Mouse (Mus musculus) spleen, adult 2 months (tissue): ENCODE measurements around the gene Kng2. TPM values are rescaled to one million over a fixed set of nuclear protein-coding genes. Genes with fewer than 3 reads are reported as not detected.
"Not testable (repeated sequence)": the region's sequence is repeated elsewhere in the genome, so short reads cannot be mapped to it uniquely, and the experiment has no call there.

Experiments
- DNase-seq, 2 experiments: peaks; one replicate each; pipeline versions ENCODE4 v3.0.0 to v3.0.0-alpha.2; 2012 to 2021; ENCODE audit warnings: low spot score in 2 of 2, low read depth in 1 of 2
- H3K27ac ChIP-seq: fragments of 200-500 bp; 2 replicates; pipeline ENCODE4 v1.5.1; 2012; ENCODE audit warnings: low read length, inconsistent platforms; ENCODE audit not compliant: insufficient read depth
- H3K27me3 ChIP-seq: fragments of 200-500 bp; 2 replicates; pipeline ENCODE4 v1.6.1; 2012; ENCODE audit warnings: mild to moderate bottlenecking, moderate library complexity, low read length, inconsistent platforms; ENCODE audit not compliant: control insufficient read depth, insufficient read depth
- H3K36me3 ChIP-seq: fragments of 200-500 bp; 2 replicates; pipeline ENCODE4 v1.6.1; 2012; ENCODE audit warnings: mild to moderate bottlenecking, low read length, inconsistent platforms; ENCODE audit not compliant: control insufficient read depth, insufficient read depth
- H3K4me1 ChIP-seq: fragments of 200-500 bp; 2 replicates; pipeline ENCODE4 v1.6.1; 2011; ENCODE audit warnings: inconsistent platforms; ENCODE audit not compliant: control insufficient read depth, insufficient read depth, insufficient read length
- H3K4me3 ChIP-seq: fragments of 200-500 bp; 2 replicates; pipeline ENCODE4 v1.5.1; 2011; ENCODE audit warnings: mild to moderate bottlenecking, inconsistent platforms; ENCODE audit not compliant: insufficient read depth, insufficient read length; ENCODE audit errors: extremely low read depth
- CTCF ChIP-seq: fragments of 200-500 bp; IDR thresholded peaks from 2 replicates; pipeline ENCODE4 v1.5.1; 2011; ENCODE audit warnings: mild to moderate bottlenecking, inconsistent platforms; ENCODE audit not compliant: insufficient read depth, insufficient read length, insufficient replicate concordance; ENCODE audit errors: extremely low read depth
- POLR2A ChIP-seq: fragments of 200-500 bp; IDR thresholded peaks from 2 replicates; pipeline ENCODE4 v1.6.1; 2011; ENCODE audit warnings: low read depth, low read length, inconsistent platforms
- WGBS: fragments of 180-500 bp; shearing (Covaris S2); methylation state at CpG from one replicate; pipeline ENCODE4 v1.1.7; 2018; 5-methylcytosine and 5-hydroxymethylcytosine counted together
- polyA plus RNA-seq: library from polyadenylated mRNA; depleted of rRNA; stranded (reverse); fragments of >200 nt; gene quantifications from 2 replicates; pipeline ENCODE4 v1.2.3, GENCODE M21; 2012

Gene Kng2
- polyA plus RNA-seq, 1 experiment, result not detected

DNA sequence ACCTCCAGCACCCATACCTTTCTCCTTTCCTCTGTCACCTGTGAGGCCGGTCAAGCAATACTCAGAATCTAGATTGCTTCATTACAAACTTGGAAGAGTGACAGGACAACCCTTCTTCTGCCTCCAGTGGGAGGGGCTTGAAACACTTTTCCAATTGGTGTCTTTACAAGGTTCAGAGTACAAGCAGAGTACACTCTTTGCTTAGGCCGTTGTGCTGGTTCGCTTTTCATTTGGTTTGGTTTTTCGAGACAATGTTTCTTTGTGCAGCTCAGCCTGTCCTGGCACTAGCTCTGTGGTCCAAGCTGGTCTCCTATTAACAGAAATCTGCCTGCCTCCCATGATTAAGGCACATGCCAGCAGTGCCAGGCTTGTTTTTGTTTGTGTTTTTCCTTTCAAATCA, 10.0 kb upstream of the Kng2 start:
- no peaks in the 10 kb centered on the region for H3K4me1 ChIP-seq
- no peak overlapping the region for H3K27ac ChIP-seq
- H3K4me3 ChIP-seq, result no peak overlapping the region
- no peak for DNase-seq
- 94% methylated on average over 4 of the region's 4 CpGs for WGBS
- H3K27me3 ChIP-seq, result no peaks in the 10 kb centered on the region
- H3K36me3 ChIP-seq, result no peaks in the 10 kb centered on the region
- no peak for TF ChIP-seq POLR2A
- no peak for TF ChIP-seq CTCF

DNA sequence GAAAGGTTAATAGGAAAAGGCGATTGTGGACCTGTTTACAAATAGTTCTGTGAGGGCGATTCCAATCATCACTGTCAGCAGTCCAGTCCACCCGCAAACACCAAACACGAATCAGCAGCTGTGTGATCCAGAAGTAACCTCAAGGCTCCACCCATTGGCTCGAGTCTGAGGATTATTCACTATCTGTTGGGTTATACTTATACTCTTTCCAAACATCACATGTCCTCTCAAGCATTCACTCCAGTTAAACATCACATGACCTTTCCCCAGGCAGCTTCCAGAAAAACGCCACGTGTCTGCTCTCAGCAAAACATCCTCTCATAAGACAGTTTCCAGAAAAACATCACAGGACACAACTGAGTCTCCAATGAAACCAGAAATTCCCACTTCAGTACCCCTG, 8.5 kb upstream of the Kng2 start:
- 88% methylated on average over 7 of the region's 7 CpGs for WGBS
- Histone ChIP-seq H3K27ac (no peak overlapping the region), H3K4me3 (no peak overlapping the region), H3K4me1 (no peaks in the 10 kb centered on the region), H3K36me3 (no peaks in the 10 kb centered on the region), H3K27me3 (no peaks in the 10 kb centered on the region)
- DNase-seq, result no peak
- TF ChIP-seq CTCF (no peak), POLR2A (no peak)

DNA sequence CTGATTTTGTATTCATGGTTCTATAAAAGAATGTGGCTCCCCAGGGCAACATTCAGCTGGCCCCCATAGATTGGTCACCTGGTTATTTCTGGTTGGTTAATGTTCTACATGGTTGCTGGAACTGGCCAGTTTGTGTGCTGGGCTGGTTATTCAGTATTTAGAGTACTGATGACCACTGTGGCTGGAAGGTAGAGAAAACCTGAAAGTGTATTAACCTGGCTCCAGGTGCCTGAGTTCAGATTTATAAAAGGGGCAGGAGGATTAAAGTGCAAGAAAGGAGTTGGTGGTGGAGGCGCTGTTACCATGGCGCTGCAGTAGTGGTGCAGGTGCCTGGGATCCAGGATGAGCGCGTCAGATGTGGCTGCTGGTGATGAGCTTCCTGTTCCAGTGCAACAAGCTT, 4.4 kb upstream of the Kng2 start:
- H3K27me3 ChIP-seq, result no peaks in the 10 kb centered on the region
- TF ChIP-seq CTCF, result no peak
- TF ChIP-seq POLR2A, result no peak
- DNase-seq, result no peak
- H3K36me3 ChIP-seq, result no peaks in the 10 kb centered on the region
- no peak overlapping the region for H3K4me3 ChIP-seq
- H3K27ac ChIP-seq, result no peak overlapping the region
- H3K4me1 ChIP-seq, result no peaks in the 10 kb centered on the region
- WGBS, result 92% methylated on average over 4 of the region's 4 CpGs

DNA sequence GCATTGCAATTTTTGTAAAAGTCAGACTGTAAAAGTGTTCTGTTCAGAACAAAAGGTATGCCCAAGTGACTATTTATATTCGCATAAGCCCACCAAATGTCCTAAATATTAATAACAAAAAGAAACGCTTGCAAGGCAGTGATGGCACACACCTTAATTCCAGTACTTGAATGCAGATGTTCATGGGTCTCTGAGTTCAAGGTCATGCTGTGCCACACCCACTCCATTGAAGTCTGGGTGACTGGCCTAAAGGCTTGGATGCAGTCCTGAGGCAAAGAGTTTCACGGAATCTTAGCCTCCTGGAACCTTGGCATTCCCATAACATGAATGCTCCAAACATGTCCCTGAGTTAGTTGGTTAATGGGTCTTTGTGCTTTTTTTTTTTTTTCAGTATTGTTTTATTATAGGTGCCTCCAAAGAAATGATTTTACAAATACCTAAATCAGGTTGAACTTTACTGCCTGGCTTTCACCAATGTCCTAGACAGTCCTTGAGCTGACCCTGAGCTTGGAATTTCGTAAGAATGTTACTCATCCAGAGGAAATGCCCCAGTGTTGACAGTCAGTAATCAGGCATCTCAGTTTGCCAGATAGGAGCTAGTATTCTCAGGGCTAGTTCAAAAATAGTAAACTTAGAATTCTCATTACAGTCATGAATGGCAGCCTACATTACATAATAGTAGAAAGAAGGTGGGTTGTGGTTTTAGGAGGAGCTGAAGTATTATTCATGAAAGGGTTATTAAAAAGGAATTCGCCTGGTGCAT, 1.6 kb upstream of the Kng2 start:
- Histone ChIP-seq H3K27ac (no peak overlapping the region), H3K4me1 (no peaks in the 10 kb centered on the region), H3K4me3 (no peak overlapping the region), H3K36me3 (no peaks in the 10 kb centered on the region), H3K27me3 (no peaks in the 10 kb centered on the region)
- no peak for TF ChIP-seq CTCF
- TF ChIP-seq POLR2A, result no peak
- DNase-seq, result no peak
- WGBS, result 86% methylated on average over 5 of the region's 5 CpGs

DNA sequence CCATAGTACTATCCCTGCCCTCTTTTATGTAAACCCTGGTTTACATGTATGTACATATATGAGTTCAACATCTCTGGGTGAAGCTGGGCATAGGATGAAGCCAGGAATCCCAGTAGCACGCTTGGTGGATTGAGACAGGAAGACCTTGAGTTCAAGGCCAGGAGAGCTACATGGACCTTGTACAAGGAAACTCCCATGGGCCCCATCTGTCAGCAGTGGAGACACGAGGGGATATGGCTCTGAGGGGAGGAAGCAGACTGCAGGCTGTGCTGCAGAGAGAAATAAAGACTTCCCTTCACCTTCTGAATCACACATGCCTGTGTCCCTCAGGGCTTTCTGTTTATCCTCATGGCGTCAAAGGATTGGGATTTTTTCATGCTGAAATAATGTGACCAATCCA, 1.9 kb downstream of the Kng2 start:
- DNase-seq, H3K36me3 ChIP-seq, H3K27ac ChIP-seq, H3K4me1 ChIP-seq, H3K27me3 ChIP-seq, H3K4me3 ChIP-seq: not testable (repeated sequence)
- WGBS, result 39% methylated on average over 3 of the region's 3 CpGs

DNA sequence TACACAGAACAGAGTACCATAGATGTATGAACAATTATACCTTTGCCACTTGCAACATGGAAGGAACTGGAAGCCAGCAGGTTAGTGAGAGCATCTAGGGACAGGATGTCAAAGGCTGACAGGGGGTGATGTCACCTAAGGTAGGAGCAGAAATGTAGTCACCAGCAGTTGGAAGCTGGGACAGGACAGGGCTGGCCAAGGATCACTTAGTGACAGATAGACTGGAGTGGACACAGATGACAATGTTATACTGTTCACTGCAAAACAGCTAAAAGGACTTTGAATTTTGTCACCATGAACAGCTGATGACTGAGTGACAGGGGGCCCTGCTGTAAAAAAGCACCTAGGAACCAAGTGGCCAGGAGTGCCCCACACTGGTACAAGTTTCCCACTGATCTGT, 2.7 kb downstream of the Kng2 start:
- Histone ChIP-seq H3K4me1 (no peaks in the 10 kb centered on the region), H3K4me3 (no peak overlapping the region)
- DNase-seq, result no peak

DNA sequence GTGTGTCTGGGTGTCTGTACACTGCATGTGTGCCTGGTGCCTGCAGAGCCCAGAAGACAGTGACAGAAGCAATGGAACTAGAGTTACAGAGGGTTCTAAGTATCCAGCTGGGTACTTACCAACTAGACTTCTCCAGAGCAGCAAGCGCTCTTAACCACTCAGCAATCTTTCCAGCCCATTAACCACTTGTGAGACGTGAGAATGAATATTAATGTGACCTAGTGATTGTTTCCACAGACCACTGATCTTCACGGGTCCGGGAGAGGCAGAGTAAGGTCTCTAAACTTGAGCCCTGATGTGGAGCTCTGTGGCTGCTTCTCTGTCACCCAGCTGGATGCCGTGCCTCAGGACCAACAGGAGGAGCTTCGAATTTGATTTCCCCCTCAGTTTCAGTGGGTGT, 4.2 kb downstream of the Kng2 start:
- WGBS, result 69% methylated on average over 6 of the region's 6 CpGs
- DNase-seq, result no peak
- TF ChIP-seq CTCF (no peak), POLR2A (no peak)
- H3K4me1 ChIP-seq, result no peaks in the 10 kb centered on the region
- no peak overlapping the region for H3K4me3 ChIP-seq
- no peaks in the 10 kb centered on the region for H3K27me3 ChIP-seq
- no peak overlapping the region for H3K27ac ChIP-seq
- H3K36me3 ChIP-seq, result no peaks in the 10 kb centered on the region

More for the DNA sequence above, 2.7 kb downstream of the Kng2 start:
- Histone ChIP-seq H3K27me3 (no peaks in the 10 kb centered on the region), H3K27ac (no peak overlapping the region), H3K36me3 (no peaks in the 10 kb centered on the region)
- no peak for TF ChIP-seq POLR2A
- no peak for TF ChIP-seq CTCF

DNA sequence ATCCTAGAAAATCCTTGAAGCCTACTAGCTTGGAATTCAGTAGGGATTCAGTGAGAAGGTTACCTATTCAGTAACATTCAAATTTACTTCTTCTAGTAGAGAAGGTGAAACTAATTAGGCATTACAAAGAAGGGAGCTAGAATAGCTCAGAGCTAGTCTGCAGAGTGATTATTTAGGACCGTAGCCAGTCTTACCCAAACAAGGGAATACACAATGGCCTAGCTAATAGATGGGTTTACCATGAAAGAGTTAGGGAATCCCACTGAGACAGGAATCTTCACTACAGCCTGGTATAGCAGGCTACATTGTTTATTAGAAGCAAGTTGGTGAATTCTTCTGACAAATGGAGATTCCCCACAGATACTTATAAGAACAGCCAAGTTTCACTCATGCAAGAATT, 8.7 kb downstream of the Kng2 start:
- not testable (repeated sequence) for H3K27me3 ChIP-seq, H3K27ac ChIP-seq, H3K4me3 ChIP-seq, H3K4me1 ChIP-seq, H3K36me3 ChIP-seq, DNase-seq
- 88% methylated on average over 1 of the region's 1 CpGs for WGBS

DNA sequence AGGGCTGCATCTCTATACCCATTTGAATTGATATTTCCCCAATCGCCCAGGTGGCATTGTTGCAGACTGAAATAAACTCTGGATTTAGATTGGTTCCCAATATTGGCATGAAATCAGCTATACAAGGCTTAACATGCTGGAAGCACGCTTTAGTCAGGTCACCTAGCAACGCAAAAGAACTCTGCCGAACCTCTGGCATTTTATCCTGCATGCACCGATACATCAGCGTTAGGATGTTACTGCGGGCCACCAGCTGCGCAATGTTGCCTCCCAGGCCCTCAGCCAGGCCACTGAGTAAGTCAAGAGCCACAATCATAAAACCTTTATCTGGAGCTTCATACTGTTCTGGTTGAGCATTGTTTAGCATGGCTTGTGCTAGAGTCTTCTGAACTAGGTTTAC, 14.6 kb downstream of the Kng2 start:
- not testable (repeated sequence) for H3K27ac ChIP-seq, DNase-seq, H3K4me1 ChIP-seq, H3K36me3 ChIP-seq, H3K27me3 ChIP-seq, H3K4me3 ChIP-seq
- WGBS, result 92% methylated on average over 8 of the region's 8 CpGs

DNA sequence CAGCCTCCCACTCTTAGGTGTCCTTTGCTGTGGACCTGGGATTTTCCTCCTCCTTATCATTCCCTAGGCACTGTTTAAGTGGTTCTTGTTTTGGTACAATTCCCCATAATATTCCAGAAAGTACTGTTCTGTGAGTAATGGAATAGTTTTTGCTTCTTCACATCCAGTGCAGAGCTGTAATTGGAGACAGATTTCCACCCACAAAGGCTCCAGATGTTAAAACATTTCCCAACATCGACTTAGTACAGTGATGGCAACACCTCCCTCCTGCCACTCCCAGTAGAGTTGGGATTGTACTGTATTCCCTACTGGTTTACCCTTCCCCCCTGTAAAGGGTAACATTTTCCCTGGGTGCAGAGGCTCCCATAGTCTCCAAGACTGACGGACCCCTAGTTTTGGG, 15.5 kb downstream of the Kng2 start:
- not testable (repeated sequence) for H3K27ac ChIP-seq, H3K27me3 ChIP-seq, DNase-seq, H3K4me1 ChIP-seq, H3K4me3 ChIP-seq, H3K36me3 ChIP-seq
- 83% methylated on average over 2 of the region's 2 CpGs for WGBS
